Mouse (Mus musculus) erythroblast, embryonic 14.5 days (primary cell): Measurements from ENCODE around the gene Foxo3. TPM values are rescaled to one million over a fixed set of nuclear protein-coding genes. Genes with fewer than 3 reads are reported as not detected.

ENCODE experiments used
- H3K27me3 ChIP-seq: 2 replicates; pipeline ENCODE4 v1.6.1; 2012; ENCODE audit warnings: inconsistent platforms; ENCODE audit not compliant: control insufficient read depth
- H3K36me3 ChIP-seq: 2 replicates; pipeline ENCODE4 v1.6.1; 2012; ENCODE audit warnings: mild to moderate bottlenecking, inconsistent platforms; ENCODE audit not compliant: control insufficient read depth
- H3K4me1 ChIP-seq: 2 replicates; pipeline ENCODE4 v1.6.1; 2012; ENCODE audit warnings: inconsistent platforms; ENCODE audit not compliant: control insufficient read depth
- H3K4me3 ChIP-seq: replicated peaks from 2 replicates; pipeline ENCODE3; 2012; ENCODE audit warnings: moderate library complexity, mild to moderate bottlenecking, inconsistent platforms
- H3K9me3 ChIP-seq: 2 replicates; pipeline ENCODE4 v1.6.1; 2012; ENCODE audit warnings: low read length, inconsistent platforms, mixed read lengths; ENCODE audit not compliant: control insufficient read depth
- GATA1 ChIP-seq: IDR thresholded peaks from 2 replicates; pipeline ENCODE4 v1.6.1; 2012; ENCODE audit warnings: low read length, inconsistent platforms, mixed read lengths
- TAL1 ChIP-seq: IDR thresholded peaks from 3 replicates; pipeline ENCODE4 v1.6.1; 2012; ENCODE audit warnings: low read length, inconsistent platforms, mixed read lengths
- polyA plus RNA-seq: library from polyadenylated mRNA; stranded (reverse); fragments of >175 nt; gene quantifications from 2 replicates; pipeline ENCODE4 v1.2.3, GENCODE M21; 2012

Gene Foxo3
- polyA plus RNA-seq, 1 experiment = 19.0 TPM

- TF ChIP-seq GATA1 (no peak), TAL1 (no peak)
- peaks cover 3% of the 10 kb centered on the region; the same call in 1 of the 2 replicates for H3K27me3 ChIP-seq
- H3K9me3 ChIP-seq = no peaks in the 10 kb centered on the region
- H3K36me3 ChIP-seq = no peaks in the 10 kb centered on the region
- peaks cover 6% of the 10 kb centered on the region for H3K4me1 ChIP-seq
- H3K4me3 ChIP-seq = no peak overlapping the region
Observed at GRCm38 (mm10) chr10:42142081-42142480, 134.5 kb downstream of the Foxo3 start.

- H3K9me3 ChIP-seq = no peaks in the 10 kb centered on the region
- no peak overlapping the region for H3K4me3 ChIP-seq
- no peaks in the 10 kb centered on the region for H3K4me1 ChIP-seq
- no peaks in the 10 kb centered on the region for H3K27me3 ChIP-seq
- TF ChIP-seq TAL1 = no peak
- no peak for TF ChIP-seq GATA1
- no peaks in the 10 kb centered on the region for H3K36me3 ChIP-seq
Observed at GRCm38 (mm10) chr10:42139749-42140148, 136.8 kb downstream of the Foxo3 start.

GRCm38 (mm10) chr10:42134759-42135702, 141.5 kb downstream of the Foxo3 start:
- Histone ChIP-seq H3K27me3 (no peaks in the 10 kb centered on the region), H3K9me3 (peaks cover 2% of the 10 kb centered on the region; the same call in 1 of the 2 replicates), H3K36me3 (no peaks in the 10 kb centered on the region), H3K4me3 (no peak overlapping the region), H3K4me1 (0 out of 2 replicates have a peak, but pooled peaks cover 3% of the 10 kb centered on the region)
- TF ChIP-seq TAL1 (no peak), GATA1 (no peak)

Other genes with a start within 250 kb of the Foxo3 start
- 0.21 and 0.34 TPM in 2 replicates for gene Afg1l, start 201.8 kb upstream of the Foxo3 start, polyA plus RNA-seq
- gene Snx3, start 225.3 kb upstream of the Foxo3 start, polyA plus RNA-seq = 66.4 and 71.6 TPM in 2 replicates